In genomic region chr3:99233393-99234318, GRCm38 (mm10) we compare ENCODE assay signal across 8 mouse cellular contexts. TPM values are rescaled to one million over a fixed set of nuclear protein-coding genes. Genes with fewer than 3 reads are reported as not detected.
DNase-seq lines count a peak whose midpoint lies in the region; ATAC-seq and TF ChIP-seq lines count a peak whose summit lies in the region.

No protein-coding gene starts in this region.

- 7% methylated on average over 20 of the region's 20 CpGs for WGBS in heart, embryonic 12.5 days
- 3% methylated on average over 20 of the region's 20 CpGs for WGBS in kidney, embryonic 14.5 days
- WGBS in lung, postnatal 0 days = 5% methylated on average over 20 of the region's 20 CpGs

- H3K9me3 ChIP-seq in heart, embryonic 12.5 days (replicated peaks) = no peaks in the 10 kb centered on the region
- no peaks in the 10 kb centered on the region for H3K9me3 ChIP-seq in kidney, embryonic 14.5 days (ENCODE audit: control insufficient read depth, low read length)
- no peaks in the 10 kb centered on the region for H3K9me3 ChIP-seq in lung, postnatal 0 days (ENCODE audit: low read length)

- peak overlapping the region; percentile 19; the same call in 1 of the 2 replicates for H3K9ac ChIP-seq in heart, embryonic 12.5 days
- no peak overlapping the region for H3K9ac ChIP-seq in kidney, embryonic 14.5 days (ENCODE audit: low read depth, low read length)
- no peak overlapping the region for H3K9ac ChIP-seq in lung, postnatal 0 days (replicated peaks; ENCODE audit: low read depth)

- H3K36me3 ChIP-seq in heart, embryonic 12.5 days = no peaks in the 10 kb centered on the region
- H3K36me3 ChIP-seq in kidney, embryonic 14.5 days (ENCODE audit: control insufficient read depth, insufficient read depth, low read length) = no peaks in the 10 kb centered on the region
- H3K36me3 ChIP-seq in lung, postnatal 0 days (ENCODE audit: insufficient read depth, low read length) = no peaks in the 10 kb centered on the region

- CTCF ChIA-PET in Patski (lab: Charles Lee) = interaction anchor here (0.7 to 1.5 kb wide), 11 partner anchors 9 to 704 kb away, joined by 3 to 7 read pairs (median 3); no protein-coding TSS in a partner anchor

- peak overlapping the region; percentile 39 for H3K4me3 ChIP-seq in heart, embryonic 12.5 days
- 0 out of 2 replicates have a peak overlapping the region, but pooled peaks have one; percentile 4 for H3K4me3 ChIP-seq in kidney, embryonic 14.5 days (ENCODE audit: low read length)
- H3K4me3 ChIP-seq in lung, postnatal 0 days (ENCODE audit: low read depth, low read length) = no peak overlapping the region; the same call in 1 of the 2 replicates

- POLR2A ChIA-PET in Patski (lab: Charles Lee) = interaction anchor here (0.6 kb wide), 1 partner anchor 33 kb away, joined by 3 read pairs; no protein-coding TSS in a partner anchor

- no peak for TF ChIP-seq CTCF in Patski (IDR thresholded peaks at IDR 0.05)
- TF ChIP-seq CTCF in lung, postnatal 0 days (IDR thresholded peaks at IDR 0.05) = peak; percentile 71

- peaks cover 17% of the 10 kb centered on the region for H3K4me1 ChIP-seq in heart, embryonic 12.5 days (replicated peaks)
- no peaks in the 10 kb centered on the region for H3K4me1 ChIP-seq in kidney, embryonic 14.5 days (ENCODE audit: control insufficient read depth, insufficient read depth, low read length)
- no peaks in the 10 kb centered on the region for H3K4me1 ChIP-seq in lung, postnatal 0 days (ENCODE audit: insufficient read depth, low read depth, low read length)

- ATAC-seq in Patski = peak; percentile 86
- ATAC-seq in heart, embryonic 12.5 days (ENCODE audit: insufficient number of reproducible peaks, low FRiP score) = peak; percentile 72
- peak; percentile 56 for ATAC-seq in kidney, embryonic 14.5 days (ENCODE audit: low FRiP score, low TSS enrichment)
- ATAC-seq in lung, postnatal 0 days = no peak

- TF ChIP-seq EP300 in lung, postnatal 0 days (IDR thresholded peaks at IDR 0.05) = no peak

- no peaks in the 10 kb centered on the region for H3K27me3 ChIP-seq in Patski
- H3K27me3 ChIP-seq in heart, embryonic 12.5 days (replicated peaks) = peaks cover 50% of the 10 kb centered on the region
- peaks cover 56% of the 10 kb centered on the region for H3K27me3 ChIP-seq in kidney, embryonic 14.5 days (ENCODE audit: control insufficient read depth, insufficient read depth, low read length)
- peaks cover 53% of the 10 kb centered on the region for H3K27me3 ChIP-seq in lung, postnatal 0 days (replicated peaks; ENCODE audit: insufficient read depth, low read length)

- H3K27ac ChIP-seq in heart, embryonic 12.5 days (ENCODE audit: poor library complexity, severe bottlenecking) = no peak overlapping the region
- no peak overlapping the region for H3K27ac ChIP-seq in kidney, embryonic 14.5 days (ENCODE audit: low read depth, low read length)
- H3K27ac ChIP-seq in lung, postnatal 0 days (ENCODE audit: low read length) = no peak overlapping the region

- H3K4me2 ChIP-seq in heart, embryonic 12.5 days = peak overlapping the region; percentile 72
- peak overlapping the region; percentile 23 for H3K4me2 ChIP-seq in kidney, embryonic 14.5 days (replicated peaks; ENCODE audit: low read depth, low read length)
- H3K4me2 ChIP-seq in lung, postnatal 0 days (replicated peaks; ENCODE audit: low read depth, low read length) = peak overlapping the region; percentile 23; the same call in 1 of the 2 replicates

- DNase-seq in gastrocnemius, adult 18-20 months (ENCODE audit: low spot score) = peak; percentile 84
- no peak for DNase-seq in gastrocnemius, postnatal 25 days
- DNase-seq in Patski (ENCODE audit: low read depth, low spot score) = peak; percentile 25
- DNase-seq in cerebellum, postnatal 25 days = peak; percentile 64 to 75
- DNase-seq in lung, postnatal 0 days (ENCODE audit: low spot score) = peak; percentile 60
- DNase-seq in right cerebral cortex, postnatal 4 days = peak; percentile 63

- in situ Hi-C loops in Patski (cut with MboI; ENCODE audit: low pct_unique_long_range_greater_than_20kb) = loop anchor here (5.0 to 25.0 kb wide), 2 partner anchors 321 to 799 kb away; no protein-coding TSS in a partner anchor

RNA-seq across cellular contexts. Expression of gene Tbx15, which starts 6.5 kb away (rescaled TPM):
- 100 to 1,000 TPM; 125 to 144 TPM for total RNA-seq in gastrocnemius, adult 18-20 months (2021)
- total RNA-seq in gastrocnemius, postnatal 25 days (2021) = 100 to 1,000 TPM; 104 to 122 TPM
- polyA plus RNA-seq in Patski (2021) = 0.13 TPM
- polyA plus RNA-seq in heart, embryonic 12.5 days (2016; fragmentation: Nextera tagmentation; extraction: Ambion mirVana) = 0.08 and 0.11 TPM in 2 replicates
- 0.09 TPM in 1 of 2 replicates, not detected in the other for polyA plus RNA-seq in kidney, embryonic 14.5 days (2014; fragmentation: Nextera tagmentation; extraction: Ambion mirVana)
- 0.04 TPM in 1 of 2 replicates, not detected in the other for polyA plus RNA-seq in lung, postnatal 0 days (2015; fragmentation: Nextera tagmentation; extraction: Ambion mirVana)
